Mouse (Mus musculus) hindbrain, embryonic 15.5 days (tissue): Measurements from ENCODE around the gene Kptn. TPM values are rescaled to one million over a fixed set of nuclear protein-coding genes. Genes with fewer than 3 reads are reported as not detected.
A peak's percentile ranks its signal among the peaks of the same experiment; 100 is the strongest.

Source experiments
- ATAC-seq: fragments of 200-750 bp; cut with Nextera tagmentation; 2 replicates; pipeline ENCODE4 v1.8.0; 2017; ENCODE audit warnings: low read depth, moderate number of reproducible peaks, moderate TSS enrichment; ENCODE audit not compliant: low FRiP score
- H3K27ac ChIP-seq: fragments of 300-500 bp; sonication (generic); replicated peaks from 2 replicates; pipeline ENCODE4 v1.5.1; 2015; ENCODE audit warnings: mild to moderate bottlenecking, inconsistent platforms
- H3K27me3 ChIP-seq: fragments of 300-500 bp; sonication (generic); 2 replicates; pipeline ENCODE4 v1.6.1; 2015; ENCODE audit warnings: control low read depth, inconsistent platforms
- H3K36me3 ChIP-seq: fragments of 300-500 bp; sonication (generic); 2 replicates; pipeline ENCODE4 v1.6.1; 2015; ENCODE audit warnings: control low read depth, inconsistent platforms
- H3K4me1 ChIP-seq: fragments of 300-500 bp; sonication (generic); replicated peaks from 2 replicates; pipeline ENCODE4 v1.6.1; 2015; ENCODE audit warnings: control low read depth, inconsistent platforms
- H3K4me2 ChIP-seq: fragments of 300-500 bp; sonication (generic); 2 replicates; pipeline ENCODE4 v1.6.1; 2015; ENCODE audit warnings: moderate library complexity, mild to moderate bottlenecking, inconsistent platforms
- H3K4me3 ChIP-seq: fragments of 300-500 bp; sonication (generic); 2 replicates; pipeline ENCODE4 v1.5.1; 2015; ENCODE audit warnings: mild to moderate bottlenecking, inconsistent platforms
- H3K9ac ChIP-seq: fragments of 300-500 bp; sonication (generic); 2 replicates; pipeline ENCODE4 v1.6.1; 2015; ENCODE audit warnings: inconsistent platforms
- H3K9me3 ChIP-seq: fragments of 300-500 bp; sonication (generic); 2 replicates; pipeline ENCODE4 v1.6.1; 2016; ENCODE audit warnings: control low read depth, inconsistent platforms
- WGBS: fragments of 180-500 bp; shearing (Covaris S2); methylation state at CpG from one replicate; pipeline ENCODE4 v1.1.7; 2015; 5-methylcytosine and 5-hydroxymethylcytosine counted together
- polyA plus RNA-seq: library from polyadenylated mRNA; unstranded; fragments of >200 nt; fragmentation: Nextera tagmentation; extraction: Ambion mirVana; gene quantifications from 2 replicates; pipeline ENCODE4 v1.2.1, GENCODE M21; 2015

The Kptn gene
- polyA plus RNA-seq = 45.3 and 53.5 TPM in 2 replicates

- no peaks in the 10 kb centered on the region for H3K9me3 ChIP-seq
- H3K36me3 ChIP-seq = peaks cover 31% of the 10 kb centered on the region
- H3K4me2 ChIP-seq = peak within 1 kb of the TSS; percentile 74
- H3K4me1 ChIP-seq = peaks cover 15% of the 10 kb centered on the region
- H3K27ac ChIP-seq = peak within 1 kb of the TSS; percentile 95
- H3K4me3 ChIP-seq = peak within 1 kb of the TSS; percentile 68
- peak within 1 kb of the TSS; percentile 84 for H3K9ac ChIP-seq
- ATAC-seq = peak; percentile 88
- H3K27me3 ChIP-seq = no peaks in the 10 kb centered on the region
- WGBS = 2% methylated on average over 33 of the region's 33 CpGs
These were observed at the start of gene Kptn for GRCm38 (mm10) chr7:16119569-16120261. TSS of gene Kptn (plus strand) at chr7:16119895.

DNA sequence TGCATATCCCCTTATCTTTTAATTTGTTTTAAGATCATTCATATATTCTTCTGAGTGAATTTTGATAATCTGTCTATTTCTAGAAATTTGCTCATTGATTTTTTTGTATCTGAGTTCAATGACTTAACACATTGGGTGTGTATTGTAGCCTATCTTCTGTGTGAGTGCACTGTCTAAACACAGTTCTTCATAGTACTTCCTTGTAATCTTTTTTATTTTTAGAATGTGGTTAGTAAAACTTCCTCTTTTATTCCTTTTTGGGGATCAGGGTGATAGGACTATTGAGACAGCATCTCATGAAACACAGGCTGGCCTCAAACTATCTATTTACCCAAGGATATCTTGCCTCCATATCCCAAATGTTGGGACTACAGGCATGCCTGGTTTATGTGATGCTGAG, 48.8 kb upstream of the Kptn start:
- ATAC-seq = no peak
- Histone ChIP-seq H3K27me3 (0 out of 2 replicates have a peak, but pooled peaks cover 3% of the 10 kb centered on the region), H3K36me3 (no peaks in the 10 kb centered on the region), H3K4me2 (no peak overlapping the region), H3K4me3 (no peak overlapping the region), H3K27ac (no peak overlapping the region), H3K4me1 (no peaks in the 10 kb centered on the region), H3K9me3 (no peaks in the 10 kb centered on the region), H3K9ac (no peak overlapping the region)

DNA sequence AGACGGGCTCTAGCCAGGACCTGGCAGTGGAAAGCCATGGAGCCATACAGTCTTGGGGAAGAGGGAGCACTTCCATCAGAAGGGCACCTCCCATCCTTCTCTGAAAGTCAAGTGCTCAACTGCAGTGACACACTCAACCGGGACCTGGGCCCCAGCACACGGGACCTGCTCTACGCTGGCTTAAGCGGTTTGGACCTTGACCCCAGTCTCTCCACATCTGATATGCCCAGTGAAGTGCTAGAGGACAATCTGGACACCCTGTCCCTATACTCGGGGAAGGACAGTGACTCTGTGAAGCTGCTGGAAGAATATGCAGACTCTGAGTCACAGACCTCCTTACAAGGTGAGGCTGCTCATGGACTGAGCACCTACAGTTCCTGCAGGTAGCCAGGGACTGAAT, 47.8 kb upstream of the Kptn start:
- no peaks in the 10 kb centered on the region for H3K9me3 ChIP-seq
- ATAC-seq = no peak
- whole genome bisulfite sequencing = 85% methylated on average over 6 of the region's 6 CpGs
- no peak overlapping the region for H3K27ac ChIP-seq
- H3K4me2 ChIP-seq = no peak overlapping the region
- H3K4me1 ChIP-seq = no peaks in the 10 kb centered on the region
- 0 out of 2 replicates have a peak, but pooled peaks cover 5% of the 10 kb centered on the region for H3K27me3 ChIP-seq
- no peak overlapping the region for H3K9ac ChIP-seq
- H3K4me3 ChIP-seq = no peak overlapping the region
- H3K36me3 ChIP-seq = no peaks in the 10 kb centered on the region

- H3K4me1 ChIP-seq = no peaks in the 10 kb centered on the region
- no peak overlapping the region for H3K9ac ChIP-seq
- H3K36me3 ChIP-seq = no peaks in the 10 kb centered on the region
- ATAC-seq = no peak
- H3K4me3 ChIP-seq = no peak overlapping the region
- 56% methylated on average over 1 of the region's 1 CpGs for WGBS
- no peaks in the 10 kb centered on the region for H3K9me3 ChIP-seq
- no peak overlapping the region for H3K27ac ChIP-seq
- H3K4me2 ChIP-seq = no peak overlapping the region
- H3K27me3 ChIP-seq = 0 out of 2 replicates have a peak, but pooled peaks cover 2% of the 10 kb centered on the region
These were observed 39.7 kb upstream of the Kptn start for GRCm38 (mm10) chr7:16079947-16080346.

GRCm38 (mm10) chr7:16080581-16080980, 39.1 kb upstream of the Kptn start:
- 0 out of 2 replicates have a peak, but pooled peaks cover 2% of the 10 kb centered on the region for H3K27me3 ChIP-seq
- no peak overlapping the region for H3K4me2 ChIP-seq
- no peak overlapping the region for H3K27ac ChIP-seq
- no peaks in the 10 kb centered on the region for H3K4me1 ChIP-seq
- no peaks in the 10 kb centered on the region for H3K9me3 ChIP-seq
- H3K36me3 ChIP-seq = no peaks in the 10 kb centered on the region
- no peak overlapping the region for H3K9ac ChIP-seq
- H3K4me3 ChIP-seq = no peak overlapping the region
- 76% methylated on average over 4 of the region's 4 CpGs for WGBS
- no peak for ATAC-seq

DNA sequence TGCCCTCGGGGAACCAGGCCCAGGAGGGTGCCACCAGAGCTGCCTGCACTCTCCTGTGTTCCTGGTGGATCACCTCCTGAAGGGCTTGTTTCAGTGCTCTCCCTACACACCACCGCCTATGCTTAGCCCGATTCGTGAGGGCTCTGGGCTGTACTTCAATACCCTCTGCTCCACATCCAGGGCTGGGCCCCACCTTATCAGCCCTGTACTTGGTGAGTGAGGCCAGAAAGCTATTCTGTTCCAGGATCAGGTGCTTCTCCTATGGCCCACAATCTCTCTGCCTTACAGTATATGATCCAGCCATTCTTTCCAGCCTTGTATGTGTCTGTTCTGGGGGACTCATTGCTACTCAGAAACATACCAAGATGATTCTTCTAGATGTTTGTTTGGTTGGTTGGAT, 36.3 kb upstream of the Kptn start:
- H3K9ac ChIP-seq = no peak overlapping the region
- H3K27me3 ChIP-seq = no peaks in the 10 kb centered on the region
- 67% methylated on average over 4 of the region's 4 CpGs for WGBS
- no peak for ATAC-seq
- no peaks in the 10 kb centered on the region for H3K9me3 ChIP-seq
- no peak overlapping the region for H3K27ac ChIP-seq
- H3K4me3 ChIP-seq = no peak overlapping the region
- no peaks in the 10 kb centered on the region for H3K4me1 ChIP-seq
- H3K4me2 ChIP-seq = no peak overlapping the region
- no peaks in the 10 kb centered on the region for H3K36me3 ChIP-seq

- Histone ChIP-seq H3K9me3 (no peaks in the 10 kb centered on the region), H3K4me1 (no peaks in the 10 kb centered on the region), H3K4me3 (no peak overlapping the region), H3K4me2 (no peak overlapping the region), H3K9ac (no peak overlapping the region), H3K27me3 (peaks cover 6% of the 10 kb centered on the region; the same call in 1 of the 2 replicates), H3K36me3 (no peaks in the 10 kb centered on the region), H3K27ac (no peak overlapping the region)
- ATAC-seq = no peak
- 82% methylated on average over 2 of the region's 2 CpGs for WGBS
These were observed 32.1 kb upstream of the Kptn start for GRCm38 (mm10) chr7:16087587-16087986.

GRCm38 (mm10) chr7:16094592-16094991, 25.1 kb upstream of the Kptn start:
- no peak for ATAC-seq
- Histone ChIP-seq H3K4me1 (peaks cover 11% of the 10 kb centered on the region), H3K27ac (no peak overlapping the region), H3K9ac (no peak overlapping the region), H3K4me3 (no peak overlapping the region), H3K36me3 (no peaks in the 10 kb centered on the region), H3K27me3 (peaks cover 6% of the 10 kb centered on the region; the same call in 1 of the 2 replicates), H3K9me3 (no peaks in the 10 kb centered on the region), H3K4me2 (no peak overlapping the region)
- 73% methylated on average over 3 of the region's 3 CpGs for WGBS

DNA sequence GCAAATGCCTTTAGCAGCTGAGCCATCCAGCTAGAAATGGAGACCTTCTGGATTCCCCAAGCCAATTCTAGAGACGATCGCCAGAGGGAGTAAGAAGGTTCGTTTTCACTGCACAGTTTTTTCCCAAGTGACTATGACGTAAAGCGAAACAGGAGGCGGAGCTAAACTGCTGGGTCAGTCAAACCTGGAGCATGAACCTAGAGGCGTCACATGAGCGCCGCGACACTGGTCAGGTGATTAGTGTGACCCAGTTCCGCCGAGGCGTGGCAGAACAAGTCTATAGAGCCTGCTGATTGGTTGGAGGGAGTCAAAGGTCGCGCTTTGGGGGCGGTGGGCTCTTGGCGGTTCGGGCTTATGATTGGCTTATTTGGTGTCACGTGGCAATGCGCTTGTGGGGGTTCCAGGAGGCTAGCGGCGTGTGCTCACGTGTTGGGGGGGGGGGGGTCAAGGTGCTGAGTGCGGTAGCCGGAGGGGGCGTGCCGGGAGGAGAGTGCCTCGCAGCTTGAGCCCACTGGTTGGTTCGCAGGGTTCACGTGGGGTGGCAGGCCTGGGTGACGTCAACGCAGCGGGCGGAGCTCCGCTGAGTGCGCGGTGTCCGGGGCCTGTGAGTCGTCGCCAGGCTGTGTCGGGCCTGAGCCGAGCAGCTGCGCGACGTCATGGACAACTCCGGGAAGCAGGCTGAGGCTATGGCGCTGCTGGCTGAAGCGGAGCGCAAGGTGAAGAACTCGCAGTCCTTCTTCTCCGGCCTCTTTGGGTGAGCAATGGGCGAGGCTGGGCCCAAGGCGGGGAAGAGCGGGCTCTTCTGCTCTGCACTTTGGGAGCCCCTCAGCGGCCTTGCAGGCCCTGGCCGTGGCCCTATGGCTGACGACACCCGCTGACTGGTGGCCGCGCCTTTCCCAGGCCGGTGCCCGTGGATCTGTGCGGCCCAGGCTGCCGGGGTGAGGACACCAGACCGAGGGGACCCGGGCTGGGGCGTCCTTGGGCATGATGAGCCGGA, 21.4 kb upstream of the Kptn start, which contains the start of gene Napa:
Gene Napa, plus strand, starts transcription at position 438 of the 997 bp plus-strand sequence.
- under 1% methylated on average over 60 of the region's 68 CpGs for WGBS
- no peaks in the 10 kb centered on the region for H3K36me3 ChIP-seq
- H3K27ac ChIP-seq = peak within 1 kb of the TSS; percentile 88

DNA sequence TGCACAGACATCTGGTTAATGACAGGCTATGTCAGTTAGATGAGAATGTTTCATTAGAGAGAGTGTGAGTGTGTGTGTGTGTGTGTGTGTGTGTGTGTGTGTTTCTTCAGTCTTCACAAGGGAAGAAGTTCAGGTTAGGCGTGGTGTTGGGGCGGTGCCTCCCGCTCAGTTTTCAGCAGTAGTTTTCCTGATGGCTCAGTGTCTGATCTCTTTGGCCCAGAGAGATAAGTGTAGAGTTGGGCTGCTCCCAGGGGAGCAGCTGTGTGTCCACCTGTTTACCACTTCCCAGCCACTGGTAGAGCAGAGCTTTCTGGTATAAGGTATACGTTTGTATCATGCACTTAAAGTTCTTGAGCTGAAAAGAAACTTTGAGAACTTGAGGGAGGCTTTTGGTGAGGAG, 19.8 kb upstream of the Kptn start:
- Histone ChIP-seq H3K4me1 (peaks cover 56% of the 10 kb centered on the region), H3K9ac (peak overlapping the region; percentile 93; the same call in 1 of the 2 replicates), H3K36me3 (no peaks in the 10 kb centered on the region), H3K4me3 (peak overlapping the region; percentile 90; the same call in 1 of the 2 replicates), H3K9me3 (no peaks in the 10 kb centered on the region), H3K27ac (no peak overlapping the region), H3K4me2 (peak overlapping the region; percentile 72), H3K27me3 (no peaks in the 10 kb centered on the region)
- 97% methylated on average over 4 of the region's 4 CpGs for WGBS
- no peak for ATAC-seq

More for the DNA sequence above, 21.4 kb upstream of the Kptn start, which contains the start of gene Napa:
- Histone ChIP-seq H3K4me2 (peak within 1 kb of the TSS; percentile 72), H3K9me3 (no peaks in the 10 kb centered on the region), H3K9ac (peak within 1 kb of the TSS; percentile 93), H3K27me3 (no peaks in the 10 kb centered on the region), H3K4me1 (peaks cover 46% of the 10 kb centered on the region), H3K4me3 (peak within 1 kb of the TSS; percentile 90)
- peak; percentile 98 for ATAC-seq

DNA sequence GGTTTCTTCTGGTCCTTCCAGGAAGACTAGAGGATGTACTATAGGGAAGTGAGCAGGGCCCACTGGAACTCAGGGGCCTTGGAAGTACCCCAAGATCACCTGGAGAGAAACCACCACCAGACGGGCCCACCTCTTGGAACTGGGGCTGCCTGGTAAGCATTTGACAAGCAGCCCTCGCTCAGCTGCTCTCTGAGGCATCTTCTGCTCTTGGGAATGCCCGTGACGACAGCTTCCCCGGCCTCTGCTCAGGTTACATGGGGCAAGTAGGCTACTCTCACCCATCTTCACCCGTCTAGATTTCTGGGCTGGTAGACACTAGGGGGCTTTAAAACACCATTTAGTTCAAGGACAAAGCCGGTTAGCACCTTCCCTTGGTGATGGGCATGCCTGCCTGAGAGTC, 18.6 kb upstream of the Kptn start:
- Histone ChIP-seq H3K4me3 (no peak overlapping the region), H3K27me3 (no peaks in the 10 kb centered on the region), H3K9me3 (no peaks in the 10 kb centered on the region), H3K27ac (no peak overlapping the region), H3K9ac (no peak overlapping the region), H3K4me2 (no peak overlapping the region), H3K4me1 (peaks cover 56% of the 10 kb centered on the region), H3K36me3 (no peaks in the 10 kb centered on the region)
- no peak for ATAC-seq
- WGBS = 81% methylated on average over 7 of the region's 7 CpGs
